Mouse (Mus musculus): ENCODE results near the gene Cadps2. TPM values are rescaled to one million over a fixed set of nuclear protein-coding genes. Genes with fewer than 3 reads are reported as not detected.

Gene Cadps2
- 4.3 and 5.0 TPM in 2 replicates for polyA plus RNA-seq (2012; rRNA removed)

GRCm38 (mm10) chr6:23839009-23839811 is at the start of gene Cadps2:
TSS of gene Cadps2 (minus strand) at chr6:23839421.
- peaks cover 3% of the 10 kb centered on the region; the same call in 1 of the 2 replicates for H3K4me1 ChIP-seq (ENCODE audit: control insufficient read depth, insufficient read depth, low read length)
- WGBS: 1% methylated on average over 114 of the region's 114 CpGs
- TF ChIP-seq CTCF (conservative IDR thresholded peaks at IDR 0.05; ENCODE audit: insufficient read depth, insufficient read length, low read depth, low read length) (no peak), POLR2A (IDR thresholded peaks at IDR 0.05; ENCODE audit: low read depth, low read length) (no peak)
- H3K36me3 ChIP-seq (ENCODE audit: control insufficient read depth, insufficient read depth, low read length): no peaks in the 10 kb centered on the region
- no peaks in the 10 kb centered on the region for H3K27me3 ChIP-seq (replicated peaks; ENCODE audit: control insufficient read depth, insufficient read depth, low read length)
- peak within 1 kb of the TSS; percentile 53 for H3K27ac ChIP-seq (ENCODE audit: insufficient read depth, low read depth, low read length)
- peak; percentile 70 for DNase-seq
- peak within 1 kb of the TSS; percentile 86 for H3K4me3 ChIP-seq (ENCODE audit: insufficient read depth, low read depth, low read length)

- Histone ChIP-seq H3K4me3 (ENCODE audit: insufficient read depth, low read depth, low read length) (no peak overlapping the region), H3K27ac (ENCODE audit: insufficient read depth, low read depth, low read length) (no peak overlapping the region), H3K36me3 (ENCODE audit: control insufficient read depth, insufficient read depth, low read length) (no peaks in the 10 kb centered on the region), H3K4me1 (ENCODE audit: control insufficient read depth, insufficient read depth, low read length) (no peaks in the 10 kb centered on the region), H3K27me3 (replicated peaks; ENCODE audit: control insufficient read depth, insufficient read depth, low read length) (no peaks in the 10 kb centered on the region)
- peak; percentile 80 for TF ChIP-seq CTCF (conservative IDR thresholded peaks at IDR 0.05; ENCODE audit: insufficient read depth, insufficient read length, low read depth, low read length)
- no peak for TF ChIP-seq POLR2A (IDR thresholded peaks at IDR 0.05; ENCODE audit: low read depth, low read length)
- DNase-seq: peak; percentile 73
- 6% methylated on average over 6 of the region's 6 CpGs for WGBS
Observed at GRCm38 (mm10) chr6:23886418-23886817, 47.2 kb upstream of the Cadps2 start.

- H3K27ac ChIP-seq (ENCODE audit: insufficient read depth, low read depth, low read length): no peak overlapping the region
- no peaks in the 10 kb centered on the region for H3K27me3 ChIP-seq (replicated peaks; ENCODE audit: control insufficient read depth, insufficient read depth, low read length)
- TF ChIP-seq POLR2A (IDR thresholded peaks at IDR 0.05; ENCODE audit: low read depth, low read length): no peak
- TF ChIP-seq CTCF (conservative IDR thresholded peaks at IDR 0.05; ENCODE audit: insufficient read depth, insufficient read length, low read depth, low read length): no peak
- no peak overlapping the region for H3K4me3 ChIP-seq (ENCODE audit: insufficient read depth, low read depth, low read length)
- 76% methylated on average over 4 of the region's 4 CpGs for WGBS
- DNase-seq: peak; percentile 7
- no peaks in the 10 kb centered on the region for H3K4me1 ChIP-seq (ENCODE audit: control insufficient read depth, insufficient read depth, low read length)
- no peaks in the 10 kb centered on the region for H3K36me3 ChIP-seq (ENCODE audit: control insufficient read depth, insufficient read depth, low read length)
Observed at GRCm38 (mm10) chr6:23876765-23877408, 37.7 kb upstream of the Cadps2 start.

GRCm38 (mm10) chr6:23876363-23876762 is 37.1 kb upstream of the Cadps2 start:
- no peaks in the 10 kb centered on the region for H3K36me3 ChIP-seq (ENCODE audit: control insufficient read depth, insufficient read depth, low read length)
- DNase-seq: no peak
- no peaks in the 10 kb centered on the region for H3K4me1 ChIP-seq (ENCODE audit: control insufficient read depth, insufficient read depth, low read length)
- no peaks in the 10 kb centered on the region for H3K27me3 ChIP-seq (replicated peaks; ENCODE audit: control insufficient read depth, insufficient read depth, low read length)
- TF ChIP-seq POLR2A (IDR thresholded peaks at IDR 0.05; ENCODE audit: low read depth, low read length) (no peak), CTCF (conservative IDR thresholded peaks at IDR 0.05; ENCODE audit: insufficient read depth, insufficient read length, low read depth, low read length) (no peak)
- WGBS: 84% methylated on average over 4 of the region's 4 CpGs
- no peak overlapping the region for H3K4me3 ChIP-seq (ENCODE audit: insufficient read depth, low read depth, low read length)
- H3K27ac ChIP-seq (ENCODE audit: insufficient read depth, low read depth, low read length): no peak overlapping the region

GRCm38 (mm10) chr6:23873812-23874211 is 34.6 kb upstream of the Cadps2 start:
- 84% methylated on average over 4 of the region's 4 CpGs for WGBS

GRCm38 (mm10) chr6:23873231-23873630 is 34.0 kb upstream of the Cadps2 start:
- Histone ChIP-seq H3K27me3 (replicated peaks; ENCODE audit: control insufficient read depth, insufficient read depth, low read length) (no peaks in the 10 kb centered on the region), H3K4me3 (ENCODE audit: insufficient read depth, low read depth, low read length) (no peak overlapping the region), H3K4me1 (ENCODE audit: control insufficient read depth, insufficient read depth, low read length) (no peaks in the 10 kb centered on the region), H3K27ac (ENCODE audit: insufficient read depth, low read depth, low read length) (no peak overlapping the region), H3K36me3 (ENCODE audit: control insufficient read depth, insufficient read depth, low read length) (no peaks in the 10 kb centered on the region)
- 82% methylated on average over 3 of the region's 3 CpGs for WGBS
- no peak for DNase-seq
- no peak for TF ChIP-seq POLR2A (IDR thresholded peaks at IDR 0.05; ENCODE audit: low read depth, low read length)
- no peak for TF ChIP-seq CTCF (conservative IDR thresholded peaks at IDR 0.05; ENCODE audit: insufficient read depth, insufficient read length, low read depth, low read length)

More at GRCm38 (mm10) chr6:23873812-23874211, 34.6 kb upstream of the Cadps2 start:
- TF ChIP-seq CTCF (conservative IDR thresholded peaks at IDR 0.05; ENCODE audit: insufficient read depth, insufficient read length, low read depth, low read length) (no peak), POLR2A (IDR thresholded peaks at IDR 0.05; ENCODE audit: low read depth, low read length) (no peak)
- H3K27me3 ChIP-seq (replicated peaks; ENCODE audit: control insufficient read depth, insufficient read depth, low read length): no peaks in the 10 kb centered on the region
- H3K36me3 ChIP-seq (ENCODE audit: control insufficient read depth, insufficient read depth, low read length): no peaks in the 10 kb centered on the region
- DNase-seq: no peak
- no peak overlapping the region for H3K4me3 ChIP-seq (ENCODE audit: insufficient read depth, low read depth, low read length)
- H3K27ac ChIP-seq (ENCODE audit: insufficient read depth, low read depth, low read length): no peak overlapping the region
- H3K4me1 ChIP-seq (ENCODE audit: control insufficient read depth, insufficient read depth, low read length): no peaks in the 10 kb centered on the region

- H3K36me3 ChIP-seq (ENCODE audit: control insufficient read depth, insufficient read depth, low read length): no peaks in the 10 kb centered on the region
- DNase-seq: no peak
- no peaks in the 10 kb centered on the region for H3K4me1 ChIP-seq (ENCODE audit: control insufficient read depth, insufficient read depth, low read length)
- no peak for TF ChIP-seq CTCF (conservative IDR thresholded peaks at IDR 0.05; ENCODE audit: insufficient read depth, insufficient read length, low read depth, low read length)
- TF ChIP-seq POLR2A (IDR thresholded peaks at IDR 0.05; ENCODE audit: low read depth, low read length): no peak
- no peak overlapping the region for H3K27ac ChIP-seq (ENCODE audit: insufficient read depth, low read depth, low read length)
- no peaks in the 10 kb centered on the region for H3K27me3 ChIP-seq (replicated peaks; ENCODE audit: control insufficient read depth, insufficient read depth, low read length)
- H3K4me3 ChIP-seq (ENCODE audit: insufficient read depth, low read depth, low read length): no peak overlapping the region
Observed at GRCm38 (mm10) chr6:23869971-23870370, 30.8 kb upstream of the Cadps2 start.

Data from kidney, adult 2 months (tissue).